Mouse (Mus musculus) CH12.LX (cell line): ENCODE measurements around the gene Dhx36. TPM values are rescaled to one million over a fixed set of nuclear protein-coding genes. Genes with fewer than 3 reads are reported as not detected.

Experiments used
- DNase-seq: peaks from one replicate; pipeline ENCODE4 v3.0.0-alpha.2; 2013; ENCODE audit errors: extremely low read depth
- H3K27ac ChIP-seq: 2 replicates; pipeline ENCODE4 v1.5.1; 2012; ENCODE audit warnings: low read depth, mild to moderate bottlenecking, control low read depth, moderate library complexity; ENCODE audit not compliant: insufficient read depth
- H3K27me3 ChIP-seq: replicated peaks from 2 replicates; pipeline ENCODE3; 2012; ENCODE audit warnings: inconsistent platforms
- H3K36me3 ChIP-seq, 2 experiments: replicated peaks in 1 of 2; 2 replicates each; pipeline versions ENCODE3 to v1.6.1; 2012; ENCODE audit warnings: inconsistent platforms in 1 of 2, low read length in 1 of 2, mild to moderate bottlenecking in 1 of 2, mixed read lengths in 1 of 2, moderate library complexity in 1 of 2; ENCODE audit not compliant: control insufficient read depth in 1 of 2, insufficient read depth in 1 of 2
- H3K4me1 ChIP-seq, 2 experiments: 2 replicates each; pipeline ENCODE4 v1.6.1; 2012; ENCODE audit warnings: inconsistent platforms in 1 of 2, moderate library complexity in 1 of 2; ENCODE audit not compliant: insufficient read depth in 2 of 2, control insufficient read depth in 1 of 2
- H3K4me2 ChIP-seq: 2 replicates; pipeline ENCODE4 v1.6.1; 2012; ENCODE audit warnings: low read depth, mild to moderate bottlenecking, control low read depth; ENCODE audit not compliant: poor library complexity, insufficient read depth, severe bottlenecking
- H3K4me3 ChIP-seq, 3 experiments: fragments of 150-350 bp in 1 of 3; sonication (generic) in 1 of 3; replicated peaks in 1 of 3; 2 replicates each; pipeline versions ENCODE3 to v1.5.1; 2011 to 2012; ENCODE audit warnings: low read depth in 2 of 3, low read length in 2 of 3, mild to moderate bottlenecking in 2 of 3, moderate library complexity in 2 of 3, control low read depth in 1 of 3, improper control_type of control experiment in 1 of 3, inconsistent platforms in 1 of 3, mixed read lengths in 1 of 3; ENCODE audit not compliant: poor library complexity in 1 of 3
- H3K79me2 ChIP-seq: replicated peaks from 2 replicates; pipeline ENCODE4 v1.6.1; 2012; ENCODE audit warnings: mild to moderate bottlenecking, moderate library complexity; ENCODE audit not compliant: control insufficient read depth, poor library complexity, insufficient read depth, severe bottlenecking; ENCODE audit errors: extremely low read depth
- H3K9ac ChIP-seq: 2 replicates; pipeline ENCODE4 v1.6.1; 2012; ENCODE audit warnings: low read depth, mild to moderate bottlenecking, control low read depth, moderate library complexity; ENCODE audit not compliant: insufficient read depth
- H3K9me3 ChIP-seq: replicated peaks from 2 replicates; pipeline ENCODE3; 2012; ENCODE audit warnings: low read length, inconsistent platforms, mixed read lengths
- BHLHE40 ChIP-seq: IDR thresholded peaks from 2 replicates; pipeline ENCODE4 v1.6.1; 2011; ENCODE audit warnings: mild to moderate bottlenecking, low read depth, low read length, improper control_type of control experiment
- CHD1 ChIP-seq: IDR thresholded peaks from 2 replicates; pipeline ENCODE4 v1.6.1; 2012; ENCODE audit warnings: low read depth, low read length, improper control_type of control experiment, inconsistent platforms
- CHD2 ChIP-seq: IDR thresholded peaks from 2 replicates; pipeline ENCODE4 v1.6.1; 2011; ENCODE audit warnings: low read length, improper control_type of control experiment
- CTCF ChIP-seq, 2 experiments: IDR thresholded peaks in 1 of 2; conservative IDR thresholded peaks in 1 of 2; 2 replicates each; pipeline ENCODE4 v1.5.1; 2011 to 2012; ENCODE audit warnings: low read depth in 2 of 2, low read length in 2 of 2, improper control_type of control experiment in 1 of 2, inconsistent platforms in 1 of 2, mild to moderate bottlenecking in 1 of 2, moderate library complexity in 1 of 2
- E2F4 ChIP-seq: IDR thresholded peaks from 2 replicates; pipeline ENCODE4 v1.6.1; 2011; ENCODE audit warnings: low read depth, low read length, improper control_type of control experiment; ENCODE audit not compliant: insufficient replicate concordance
- ELF1 ChIP-seq: IDR thresholded peaks from 2 replicates; pipeline ENCODE4 v1.6.1; 2014; ENCODE audit warnings: low read depth, mild to moderate bottlenecking, inconsistent platforms, low read length, improper control_type of control experiment
- ETS1 ChIP-seq: conservative IDR thresholded peaks from 2 replicates; pipeline ENCODE4 v1.6.1; 2012; ENCODE audit warnings: low read depth, mild to moderate bottlenecking, inconsistent platforms, low read length, improper control_type of control experiment, moderate library complexity
- HCFC1 ChIP-seq: IDR thresholded peaks from 2 replicates; pipeline ENCODE4 v1.6.1; 2012; ENCODE audit warnings: low read depth, mild to moderate bottlenecking, inconsistent platforms, low read length, improper control_type of control experiment
- JUND ChIP-seq: conservative IDR thresholded peaks from 2 replicates; pipeline ENCODE4 v1.6.1; 2011; ENCODE audit warnings: low read depth, low read length, improper control_type of control experiment
- KAT2A ChIP-seq: IDR thresholded peaks from 2 replicates; pipeline ENCODE4 v1.6.1; 2012; ENCODE audit warnings: low read length, improper control_type of control experiment, inconsistent platforms; ENCODE audit not compliant: insufficient replicate concordance
- MAFK ChIP-seq: IDR thresholded peaks from 2 replicates; pipeline ENCODE4 v1.6.1; 2011; ENCODE audit warnings: low read length, improper control_type of control experiment; ENCODE audit not compliant: insufficient replicate concordance
- MAZ ChIP-seq: IDR thresholded peaks from 2 replicates; pipeline ENCODE4 v1.6.1; 2012; ENCODE audit warnings: low read depth, mild to moderate bottlenecking, inconsistent platforms, low read length, improper control_type of control experiment, moderate library complexity
- NRF1 ChIP-seq: IDR thresholded peaks from 2 replicates; pipeline ENCODE4 v1.6.1; 2014; ENCODE audit warnings: low read depth, mild to moderate bottlenecking, inconsistent platforms, low read length, improper control_type of control experiment, moderate library complexity
- PAX5 ChIP-seq: IDR thresholded peaks from 2 replicates; pipeline ENCODE4 v1.6.1; 2012; ENCODE audit warnings: low read length, inconsistent platforms, mixed read lengths
- RAD21 ChIP-seq: IDR thresholded peaks from 2 replicates; pipeline ENCODE4 v1.6.1; 2011; ENCODE audit warnings: low read depth, mild to moderate bottlenecking, low read length, improper control_type of control experiment, moderate library complexity
- TBP ChIP-seq: conservative IDR thresholded peaks from 2 replicates; pipeline ENCODE4 v1.6.1; 2011; ENCODE audit warnings: low read depth, low read length, improper control_type of control experiment
- TCF12 ChIP-seq: IDR thresholded peaks from 2 replicates; pipeline ENCODE4 v1.6.1; 2014; ENCODE audit warnings: low read depth, mild to moderate bottlenecking, inconsistent platforms, low read length, improper control_type of control experiment
- UBTF ChIP-seq: IDR thresholded peaks from 2 replicates; pipeline ENCODE4 v1.6.1; 2012; ENCODE audit warnings: low read depth, mild to moderate bottlenecking, inconsistent platforms, low read length, improper control_type of control experiment, moderate library complexity
- ZMIZ1 ChIP-seq: IDR thresholded peaks from 2 replicates; pipeline ENCODE4 v1.6.1; 2012; ENCODE audit warnings: low read depth, mild to moderate bottlenecking, inconsistent platforms, low read length, improper control_type of control experiment
- ZNF384 ChIP-seq: IDR thresholded peaks from 2 replicates; pipeline ENCODE4 v1.6.1; 2012; ENCODE audit warnings: low read depth, low read length, improper control_type of control experiment, inconsistent platforms
- dilution Hi-C: fragments of 300-500 bp; cut with MboI; formaldehyde crosslinking; loops from 2 replicates; pipeline ENCODE4 v1.14.3; 2020; ENCODE audit warnings: low sequenced_read_pairs; ENCODE audit not compliant: extremely low pct_unique_long_range_greater_than_20kb, extremely low pct_ligation_motif_present
- in situ Hi-C: fragments of 300-500 bp; cut with MboI; formaldehyde crosslinking; loops from 3 replicates; pipeline ENCODE4 v1.14.3; 2019; ENCODE audit warnings: low sequenced_read_pairs, low pct_ligation_motif_present, low pct_unique_long_range_greater_than_20kb, mixed read lengths
- polyA plus RNA-seq: library from polyadenylated mRNA; unstranded; fragments of >175 nt; gene quantifications from 2 replicates; pipeline ENCODE4 v1.2.1, GENCODE M21; 2012; ENCODE audit warnings: low read depth; ENCODE audit not compliant: insufficient read length
- total RNA-seq, 2 experiments: library from RNA; depleted of rRNA; stranded (reverse); fragments of 300-350 nt in 1 of 2; fragments of >200 nt in 1 of 2; gene quantifications; 2 replicates each; pipeline ENCODE4 v1.2.3; 2012 to 2014

Gene Dhx36
- total and polyA plus RNA-seq, 3 experiments, result 29.7 to 66.3 (median 35.0) TPM

DNA sequence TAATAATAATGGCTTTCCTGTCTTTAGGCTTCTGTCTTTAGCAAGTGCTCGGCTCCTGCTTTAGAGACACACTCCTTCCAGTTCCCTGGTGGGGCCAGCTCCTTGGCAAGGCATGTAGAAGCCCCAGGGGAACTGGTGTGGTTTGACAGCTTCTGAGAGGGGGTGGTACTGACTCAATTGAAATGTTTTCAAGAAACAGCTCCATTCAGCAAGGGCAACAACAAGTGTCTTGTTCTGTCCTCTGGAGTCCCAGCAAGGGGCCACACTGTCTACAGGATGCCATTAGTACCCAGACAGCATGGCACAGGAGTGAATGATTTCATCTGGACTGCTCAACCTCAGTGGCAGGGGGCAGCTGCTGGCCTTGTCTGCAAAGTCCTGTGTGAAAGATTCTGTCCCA, 51.0 kb downstream of the Dhx36 start:
- dilution Hi-C loops, result no loop called here
- H3K9me3 ChIP-seq, result no peaks in the 10 kb centered on the region

DNA sequence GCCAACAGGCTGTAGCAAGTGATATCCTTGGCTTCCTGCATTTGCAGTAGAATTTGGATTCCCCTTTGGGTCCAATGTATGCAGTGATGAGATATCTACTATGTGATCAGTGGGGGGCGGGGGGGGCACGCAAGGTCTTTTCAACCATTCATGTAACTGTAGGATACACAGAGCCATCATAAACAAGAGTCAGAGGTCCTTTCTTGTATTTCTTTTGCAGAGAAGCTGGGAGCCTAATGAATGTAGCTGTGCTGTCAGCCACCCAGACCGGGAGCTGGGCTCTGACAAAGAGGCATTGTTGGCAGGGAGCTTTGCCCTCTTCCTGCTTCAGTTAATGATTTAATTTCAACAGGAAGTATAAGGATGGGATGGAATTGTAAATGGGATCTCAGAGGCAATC, 52.7 kb downstream of the Dhx36 start:
- dilution Hi-C loops, result no loop called here
- Histone ChIP-seq H3K9me3 (no peaks in the 10 kb centered on the region), H3K27ac (no peak overlapping the region), H3K4me3 (no peak overlapping the region), H3K79me2 (no peaks in the 10 kb centered on the region), H3K4me2 (no peak overlapping the region), H3K36me3 (peaks cover 0 to 1% of the 10 kb centered on the region in 2 experiments), H3K9ac (no peak overlapping the region), H3K27me3 (no peaks in the 10 kb centered on the region), H3K4me1 (no peaks in the 10 kb centered on the region)
- no peak for DNase-seq
- TF ChIP-seq JUND (no peak), NRF1 (no peak), PAX5 (no peak), CTCF (conservative IDR thresholded peaks at IDR 0.05 in 1 of 2, IDR thresholded peaks at IDR 0.05 in 1 of 2; ENCODE audit: low read depth in 2 of 2, low read length in 2 of 2) (no peak), BHLHE40 (no peak), KAT2A (no peak), TCF12 (no peak), MAZ (no peak), ETS1 (no peak), UBTF (no peak), RAD21 (no peak), MAFK (no peak)
- in situ Hi-C loops, result no loop called here

More for the DNA sequence above, 51.0 kb downstream of the Dhx36 start:
- no peaks in the 10 kb centered on the region for H3K79me2 ChIP-seq
- H3K36me3 ChIP-seq, result peaks cover 2 to 19% of the 10 kb centered on the region in 2 experiments
- H3K27me3 ChIP-seq, result no peaks in the 10 kb centered on the region
- H3K4me3 ChIP-seq, result no peak overlapping the region
- no peak overlapping the region for H3K9ac ChIP-seq
- no peaks in the 10 kb centered on the region for H3K4me1 ChIP-seq
- H3K27ac ChIP-seq, result no peak overlapping the region
- no peak for DNase-seq
- in situ Hi-C loops, result no loop called here
- TF ChIP-seq CHD2 (no peak), CTCF (conservative IDR thresholded peaks at IDR 0.05 in 1 of 2, IDR thresholded peaks at IDR 0.05 in 1 of 2; ENCODE audit: low read depth in 2 of 2, low read length in 2 of 2) (no peak), HCFC1 (no peak), ETS1 (no peak), ZNF384 (no peak), TBP (no peak), CHD1 (no peak), E2F4 (no peak), ELF1 (no peak), ZMIZ1 (no peak), UBTF (no peak)
- TF ChIP-seq, all 38 proteins: peak for 0
- no peak overlapping the region for H3K4me2 ChIP-seq
